Mouse (Mus musculus): ENCODE results near the gene Ceacam9. TPM values are rescaled to one million over a fixed set of nuclear protein-coding genes. Genes with fewer than 3 reads are reported as not detected.

Ceacam9 gene
- total and polyA plus RNA-seq, 2 experiments from 2014 or later, result 0.18 TPM; not detected in 1

GRCm38 (mm10) chr7:16739056-16739604, 17.4 kb downstream of the Ceacam9 start:
- no peak for TF ChIP-seq CTCF (IDR thresholded peaks at IDR 0.05; ENCODE audit: low read depth)
- 65% methylated on average over 10 of the region's 10 CpGs for WGBS

GRCm38 (mm10) chr7:16745373-16745772, 23.6 kb downstream of the Ceacam9 start:
- no peak overlapping the region for H3K27ac ChIP-seq (ENCODE audit: low read depth, low read length)
- H3K4me1 ChIP-seq (ENCODE audit: insufficient read depth), result no peaks in the 10 kb centered on the region
- 95% methylated on average over 4 of the region's 4 CpGs for WGBS
- H3K9me3 ChIP-seq (ENCODE audit: low read length), result no peaks in the 10 kb centered on the region
- H3K27me3 ChIP-seq (ENCODE audit: insufficient read depth, low read length), result no peaks in the 10 kb centered on the region
- no peak for TF ChIP-seq CTCF (IDR thresholded peaks at IDR 0.05; ENCODE audit: low read depth)
- H3K9ac ChIP-seq, result no peak overlapping the region
- DNase-seq (no peak), ATAC-seq (no peak)
- no peak overlapping the region for H3K4me3 ChIP-seq (ENCODE audit: low read depth, low read length)
- H3K4me2 ChIP-seq (ENCODE audit: low read depth), result no peak overlapping the region
- peaks cover 58% of the 10 kb centered on the region for H3K36me3 ChIP-seq (ENCODE audit: insufficient read depth)

More at GRCm38 (mm10) chr7:16739056-16739604, 17.4 kb downstream of the Ceacam9 start:
- Histone ChIP-seq H3K27me3 (ENCODE audit: insufficient read depth, low read length) (no peaks in the 10 kb centered on the region), H3K9me3 (ENCODE audit: low read length) (no peaks in the 10 kb centered on the region), H3K4me3 (ENCODE audit: low read depth, low read length) (peak overlapping the region; percentile 64), H3K9ac (peak overlapping the region; percentile 92), H3K27ac (ENCODE audit: low read depth, low read length) (peak overlapping the region; percentile 52; the same call in 1 of the 2 replicates), H3K4me1 (ENCODE audit: insufficient read depth) (peaks cover 6% of the 10 kb centered on the region), H3K36me3 (ENCODE audit: insufficient read depth) (peaks cover 13% of the 10 kb centered on the region), H3K4me2 (ENCODE audit: low read depth) (peak overlapping the region; percentile 90)
- ATAC-seq (no peak), DNase-seq (no peak)

- Histone ChIP-seq H3K9ac (no peak overlapping the region), H3K4me3 (ENCODE audit: low read depth, low read length) (no peak overlapping the region), H3K36me3 (ENCODE audit: insufficient read depth) (peaks cover 58% of the 10 kb centered on the region), H3K27ac (ENCODE audit: low read depth, low read length) (no peak overlapping the region), H3K4me1 (ENCODE audit: insufficient read depth) (no peaks in the 10 kb centered on the region), H3K9me3 (ENCODE audit: low read length) (no peaks in the 10 kb centered on the region), H3K27me3 (ENCODE audit: insufficient read depth, low read length) (no peaks in the 10 kb centered on the region), H3K4me2 (ENCODE audit: low read depth) (no peak overlapping the region)
- peak; percentile 83 for TF ChIP-seq CTCF (IDR thresholded peaks at IDR 0.05; ENCODE audit: low read depth)
- WGBS, result 51% methylated on average over 3 of the region's 3 CpGs
- ATAC-seq (peak; percentile 45), DNase-seq (peak; percentile 86)
Measured at GRCm38 (mm10) chr7:16746093-16746492, 24.4 kb downstream of the Ceacam9 start.

- no peaks in the 10 kb centered on the region for H3K9me3 ChIP-seq (ENCODE audit: low read length)
- no peak overlapping the region for H3K27ac ChIP-seq (ENCODE audit: low read depth, low read length)
- no peak for TF ChIP-seq CTCF (IDR thresholded peaks at IDR 0.05; ENCODE audit: low read depth)
- H3K27me3 ChIP-seq (ENCODE audit: insufficient read depth, low read length), result no peaks in the 10 kb centered on the region
- 94% methylated on average over 6 of the region's 6 CpGs for WGBS
- no peak overlapping the region for H3K9ac ChIP-seq
- no peaks in the 10 kb centered on the region for H3K4me1 ChIP-seq (ENCODE audit: insufficient read depth)
- no peak overlapping the region for H3K4me2 ChIP-seq (ENCODE audit: low read depth)
- H3K4me3 ChIP-seq (ENCODE audit: low read depth, low read length), result no peak overlapping the region
- ATAC-seq (no peak), DNase-seq (no peak)
- peaks cover 58% of the 10 kb centered on the region for H3K36me3 ChIP-seq (ENCODE audit: insufficient read depth)
Measured at GRCm38 (mm10) chr7:16747656-16748055, 25.9 kb downstream of the Ceacam9 start.

- Histone ChIP-seq H3K9ac (no peak overlapping the region), H3K4me2 (ENCODE audit: low read depth) (no peak overlapping the region), H3K9me3 (ENCODE audit: low read length) (no peaks in the 10 kb centered on the region), H3K4me3 (ENCODE audit: low read depth, low read length) (no peak overlapping the region), H3K27me3 (ENCODE audit: insufficient read depth, low read length) (no peaks in the 10 kb centered on the region), H3K4me1 (ENCODE audit: insufficient read depth) (no peaks in the 10 kb centered on the region), H3K36me3 (ENCODE audit: insufficient read depth) (peaks cover 27% of the 10 kb centered on the region), H3K27ac (ENCODE audit: low read depth, low read length) (no peak overlapping the region)
- 84% methylated on average over 12 of the region's 12 CpGs for WGBS
- no peak for TF ChIP-seq CTCF (IDR thresholded peaks at IDR 0.05; ENCODE audit: low read depth)
- DNase-seq, result no peak
- no peak for ATAC-seq
Measured at GRCm38 (mm10) chr7:16752016-16752415, 30.3 kb downstream of the Ceacam9 start.

GRCm38 (mm10) chr7:16755362-16756017, 33.8 kb downstream of the Ceacam9 start:
- Histone ChIP-seq H3K4me2 (ENCODE audit: low read depth) (no peak overlapping the region), H3K27me3 (ENCODE audit: insufficient read depth, low read length) (no peaks in the 10 kb centered on the region), H3K9me3 (ENCODE audit: low read length) (no peaks in the 10 kb centered on the region), H3K36me3 (ENCODE audit: insufficient read depth) (no peaks in the 10 kb centered on the region), H3K4me3 (ENCODE audit: low read depth, low read length) (no peak overlapping the region), H3K4me1 (ENCODE audit: insufficient read depth) (no peaks in the 10 kb centered on the region), H3K27ac (ENCODE audit: low read depth, low read length) (no peak overlapping the region), H3K9ac (no peak overlapping the region)
- DNase-seq (no peak), ATAC-seq (no peak)
- no peak for TF ChIP-seq CTCF (IDR thresholded peaks at IDR 0.05; ENCODE audit: low read depth)
- WGBS, result 75% methylated on average over 17 of the region's 17 CpGs

GRCm38 (mm10) chr7:16758872-16759574, 37.3 kb downstream of the Ceacam9 start:
- peak; percentile 66 for DNase-seq
- ATAC-seq, result peak; percentile 95
- Histone ChIP-seq H3K9me3 (ENCODE audit: low read length) (no peaks in the 10 kb centered on the region), H3K27me3 (ENCODE audit: insufficient read depth, low read length) (no peaks in the 10 kb centered on the region), H3K4me2 (ENCODE audit: low read depth) (no peak overlapping the region), H3K36me3 (ENCODE audit: insufficient read depth) (no peaks in the 10 kb centered on the region), H3K4me3 (ENCODE audit: low read depth, low read length) (no peak overlapping the region), H3K9ac (no peak overlapping the region), H3K4me1 (ENCODE audit: insufficient read depth) (no peaks in the 10 kb centered on the region), H3K27ac (ENCODE audit: low read depth, low read length) (no peak overlapping the region)
- WGBS, result 61% methylated on average over 10 of the region's 11 CpGs
- TF ChIP-seq CTCF (IDR thresholded peaks at IDR 0.05; ENCODE audit: low read depth), result no peak

Data from forebrain, postnatal 0 days (tissue).